ENCODE assay signal across 9 mouse cellular contexts in the genomic region with DNA sequence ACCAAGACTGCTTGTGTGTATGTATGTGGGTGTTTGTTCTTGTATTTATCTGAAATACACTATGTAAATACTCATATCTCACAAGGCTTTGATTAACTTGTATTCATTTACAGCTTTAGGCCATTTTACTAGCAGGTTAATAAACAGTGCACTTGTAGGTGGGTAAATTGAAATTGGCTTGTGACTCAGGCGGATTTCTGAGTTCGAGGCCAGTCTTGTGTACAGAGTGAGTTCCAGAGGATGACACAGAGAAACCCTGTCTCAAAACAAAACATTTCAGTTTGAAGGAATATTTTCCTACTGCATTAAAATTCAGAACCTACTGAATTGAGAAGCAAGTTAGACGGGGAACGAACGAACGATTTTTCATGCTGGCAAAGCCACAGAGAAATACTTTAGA. TPM values are rescaled to one million over a fixed set of nuclear protein-coding genes. Genes with fewer than 3 reads are reported as not detected.
A peak's percentile ranks its signal among the peaks of the same experiment; 100 is the strongest.
DNase-seq lines count a peak whose midpoint lies in the region; ATAC-seq and TF ChIP-seq lines count a peak whose summit lies in the region.
"Had no signal": no experiment of that assay in that cellular context is flagged by ENCODE, and none has a peak within 500 bp of the region (broad histone marks: within the 10 kb centered on the region; RNA-seq: fewer than 3 reads in every experiment).

No protein-coding gene starts in this region.

- TF ChIP-seq POLR2A in liver, adult 2 months (IDR thresholded peaks at IDR 0.05; ENCODE audit: extremely low read depth, insufficient read depth, low read length): no peak
- no peak for TF ChIP-seq POLR2A in limb, embryonic 14.5 days (IDR thresholded peaks at IDR 0.05; ENCODE audit: borderline replicate concordance, extremely low read depth, insufficient read depth, insufficient read length)

- TF ChIP-seq CTCF in liver, adult 2 months (IDR thresholded peaks at IDR 0.05; ENCODE audit: low read depth, low read length): no peak

- H3K27me3 ChIP-seq in liver, adult 2 months (ENCODE audit: control insufficient read depth, insufficient read depth, low read length): no peaks in the 10 kb centered on the region
- no peaks in the 10 kb centered on the region for H3K27me3 ChIP-seq in forebrain, embryonic 12.5 days
- no peaks in the 10 kb centered on the region for H3K27me3 ChIP-seq in limb, embryonic 14.5 days (ENCODE audit: control insufficient read depth, insufficient read depth, low read length)
- H3K27me3 ChIP-seq in stomach, embryonic 14.5 days (ENCODE audit: control insufficient read depth, insufficient read depth, low read length): no peaks in the 10 kb centered on the region

- H3K9ac ChIP-seq in liver, adult 2 months (ENCODE audit: low read depth, low read length): no peak overlapping the region
- H3K9ac ChIP-seq in forebrain, embryonic 12.5 days: peak overlapping the region; percentile 29; the same call in 1 of the 2 replicates
- no peak overlapping the region for H3K9ac ChIP-seq in limb, embryonic 14.5 days (ENCODE audit: low read depth, low read length, severe bottlenecking)
- no peak overlapping the region for H3K9ac ChIP-seq in stomach, embryonic 14.5 days (replicated peaks; ENCODE audit: low read depth, low read length)

- H3K36me3 ChIP-seq in liver, adult 2 months (ENCODE audit: control insufficient read depth, insufficient read depth, low read length): no peaks in the 10 kb centered on the region
- H3K36me3 ChIP-seq in forebrain, embryonic 12.5 days (replicated peaks): no peaks in the 10 kb centered on the region
- no peaks in the 10 kb centered on the region for H3K36me3 ChIP-seq in limb, embryonic 14.5 days (ENCODE audit: control insufficient read depth, insufficient read depth, low read length)
- H3K36me3 ChIP-seq in stomach, embryonic 14.5 days (ENCODE audit: control insufficient read depth, insufficient read depth, low read length): no peaks in the 10 kb centered on the region

- H3K4me1 ChIP-seq in liver, adult 2 months (ENCODE audit: control insufficient read depth, insufficient read depth, low read length): peaks cover 19% of the 10 kb centered on the region
- H3K4me1 ChIP-seq in forebrain, embryonic 12.5 days: peaks cover 22% of the 10 kb centered on the region
- H3K4me1 ChIP-seq in limb, embryonic 14.5 days (ENCODE audit: control insufficient read depth, insufficient read depth, low read length): peaks cover 20% of the 10 kb centered on the region
- H3K4me1 ChIP-seq in stomach, embryonic 14.5 days (ENCODE audit: control insufficient read depth, insufficient read depth, low read length): peaks cover 17% of the 10 kb centered on the region

- no peak overlapping the region for H3K27ac ChIP-seq in liver, adult 2 months (replicated peaks; ENCODE audit: insufficient read depth, low read depth, low read length)
- no peak overlapping the region for H3K27ac ChIP-seq in forebrain, embryonic 12.5 days
- no peak overlapping the region for H3K27ac ChIP-seq in limb, embryonic 14.5 days (replicated peaks; ENCODE audit: low read depth, low read length)
- H3K27ac ChIP-seq in stomach, embryonic 14.5 days (ENCODE audit: low read length): no peak overlapping the region

- ATAC-seq in forebrain, embryonic 12.5 days (ENCODE audit: low FRiP score): no peak
- no peak for ATAC-seq in limb, embryonic 14.5 days (ENCODE audit: low FRiP score, low read depth)
- no peak for ATAC-seq in stomach, embryonic 14.5 days (ENCODE audit: insufficient number of reproducible peaks, insufficient read depth, low FRiP score, low read depth)
- ATAC-seq in megakaryocyte progenitor cell, adult 5-6 weeks (replicated peaks; ENCODE audit: poor library complexity): no peak

- DNase-seq in liver, adult 2 months (ENCODE audit: extremely low read depth, low read depth, low spot score): peak; percentile 54
- no peak for DNase-seq in liver
- no peak for DNase-seq in limb, embryonic 14.5 days (ENCODE audit: low spot score)
- DNase-seq in thymus, postnatal 25 days: no peak
- no peak for DNase-seq in thymus, postnatal 0 days (ENCODE audit: low spot score)
- DNase-seq: cerebellum, adult 18-20 months had no signal

- no peak overlapping the region for H3K4me3 ChIP-seq in liver, adult 2 months (ENCODE audit: insufficient read depth, low read depth, low read length)
- peak overlapping the region; percentile 94 for H3K4me3 ChIP-seq in forebrain, embryonic 12.5 days (replicated peaks)
- peak overlapping the region; percentile 97 for H3K4me3 ChIP-seq in limb, embryonic 14.5 days (replicated peaks; ENCODE audit: low read length)
- peak overlapping the region; percentile 69; the same call in 1 of the 2 replicates for H3K4me3 ChIP-seq in stomach, embryonic 14.5 days (ENCODE audit: low read depth, low read length)

- 25% methylated on average over 6 of the region's 6 CpGs for WGBS in liver, adult 2 months
- WGBS in forebrain, embryonic 12.5 days: 79% methylated on average over 6 of the region's 6 CpGs
- 68% methylated on average over 6 of the region's 6 CpGs for WGBS in limb, embryonic 14.5 days
- whole genome bisulfite sequencing in stomach, embryonic 14.5 days: 62% methylated on average over 6 of the region's 6 CpGs

- 0 out of 2 replicates have a peak, but pooled peaks cover 5% of the 10 kb centered on the region for H3K9me3 ChIP-seq in forebrain, embryonic 12.5 days
- no peaks in the 10 kb centered on the region for H3K9me3 ChIP-seq in limb, embryonic 14.5 days (ENCODE audit: control insufficient read depth, low read length)
- H3K9me3 ChIP-seq in stomach, embryonic 14.5 days (ENCODE audit: control insufficient read depth, low read depth, low read length): no peaks in the 10 kb centered on the region

- H3K4me2 ChIP-seq in forebrain, embryonic 12.5 days: peak overlapping the region; percentile 71
- peak overlapping the region; percentile 61 for H3K4me2 ChIP-seq in limb, embryonic 14.5 days (replicated peaks; ENCODE audit: low read depth, low read length, severe bottlenecking)
- H3K4me2 ChIP-seq in stomach, embryonic 14.5 days (replicated peaks; ENCODE audit: low read depth, low read length): peak overlapping the region; percentile 84

- peaks cover 20% of the 10 kb centered on the region for H3K79me2 ChIP-seq in liver, adult 2 months (ENCODE audit: control insufficient read depth, insufficient read depth, low read length)

RNA-seq across cellular contexts. Expression of a gene that starts 2.4 kb away (rescaled TPM):
- 43.0 and 59.5 TPM in 2 replicates for total RNA-seq in liver, adult 2 months (2014; rRNA removed)
- 16.0 and 18.0 TPM in 2 replicates for polyA plus RNA-seq in liver, adult 2 months (2012; rRNA removed)
- polyA plus RNA-seq in forebrain, embryonic 12.5 days (2016; fragmentation: Nextera tagmentation; extraction: Ambion mirVana): 94.6 and 97.9 TPM in 2 replicates
- 64.3 and 76.1 TPM in 2 replicates for polyA plus RNA-seq in limb, embryonic 14.5 days (2012; rRNA removed)
- polyA plus RNA-seq in limb, embryonic 14.5 days (2014; fragmentation: Nextera tagmentation; extraction: Ambion mirVana): 57.5 and 64.9 TPM in 2 replicates
- 65.8 and 69.2 TPM in 2 replicates for polyA plus RNA-seq in stomach, embryonic 14.5 days (2014; fragmentation: Nextera tagmentation; extraction: Ambion mirVana)
- polyA plus RNA-seq in thymus, postnatal 0 days (2015; fragmentation: Nextera tagmentation; extraction: Ambion mirVana): 46.9 and 54.6 TPM in 2 replicates
- total RNA-seq in megakaryocyte progenitor cell, adult 5-6 weeks (2015): 164 and 166 TPM in 2 replicates
- total RNA-seq in megakaryocyte progenitor cell, adult 5-6 weeks (2017): 116 and 129 TPM in 2 replicates
